ENCODE assay signal across 7 mouse cellular contexts in genomic region chr14:51172095-51172865, GRCm38 (mm10). TPM values are rescaled to one million over a fixed set of nuclear protein-coding genes. Genes with fewer than 3 reads are reported as not detected.
A peak's percentile ranks its signal among the peaks of the same experiment; 100 is the strongest.
DNase-seq lines count a peak whose midpoint lies in the region; ATAC-seq lines count a peak whose summit lies in the region.
"Not testable (repeated sequence)": the region's sequence is repeated elsewhere in the genome, so short reads cannot be mapped to it uniquely, and the experiment has no call there.

No protein-coding gene starts in this region.

- H3K9ac ChIP-seq in intestine, embryonic 15.5 days = not testable (repeated sequence)

- not testable (repeated sequence) for H3K4me1 ChIP-seq in intestine, embryonic 15.5 days (replicated peaks)

- WGBS in intestine, embryonic 15.5 days = 36% methylated on average over 9 of the region's 9 CpGs

- peak; percentile 51 for DNase-seq in adrenal gland, postnatal 10 days
- DNase-seq in embryo, embryonic 10.5 days (ENCODE audit: low spot score) = peak; percentile 77
- DNase-seq in left cerebral cortex, postnatal 10 days (ENCODE audit: extremely low spot score in 1 of 2, low spot score in 2 of 2) = peak; percentile 1 to 26
- DNase-seq in right cerebral cortex, adult 2 months (ENCODE audit: low spot score in 2 of 2) = peak; percentile 15 to 26

- not testable (repeated sequence) for H3K4me2 ChIP-seq in intestine, embryonic 15.5 days (replicated peaks)

- not testable (repeated sequence) for H3K27me3 ChIP-seq in intestine, embryonic 15.5 days (replicated peaks)

- H3K36me3 ChIP-seq in intestine, embryonic 15.5 days = not testable (repeated sequence)

- peak; percentile 68 for ATAC-seq in granulocyte monocyte progenitor cell, adult 5-6 weeks (replicated peaks; ENCODE audit: poor library complexity, severe bottlenecking)
- ATAC-seq in intestine, embryonic 15.5 days = peak; percentile 50; the same call in 1 of the 2 replicates
- ATAC-seq in megakaryocyte, adult 5-6 weeks (ENCODE audit: poor library complexity, severe bottlenecking) = peak; percentile 68

- intact Hi-C loops in left cerebral cortex, postnatal 10 days (cut with DNase I) = loop anchor here (5.0 kb wide), 1 partner anchor 70 kb away; no protein-coding TSS in a partner anchor

- H3K9me3 ChIP-seq in intestine, embryonic 15.5 days = not testable (repeated sequence)

- H3K27ac ChIP-seq in intestine, embryonic 15.5 days = not testable (repeated sequence)

- not testable (repeated sequence) for H3K4me3 ChIP-seq in intestine, embryonic 15.5 days (replicated peaks)

RNA-seq across cellular contexts. Expression of gene Rnase2b, which starts 10.2 kb away (rescaled TPM):
- not detected for total RNA-seq in adrenal gland, postnatal 10 days (2021)
- not detected in 2 replicates for total RNA-seq in granulocyte monocyte progenitor cell, adult 5-6 weeks (2014; fragmentation: Nextera tagmentation)
- not detected in 2 replicates for total RNA-seq in granulocyte monocyte progenitor cell, adult 5-6 weeks (2017)
- not detected in 2 replicates for polyA plus RNA-seq in intestine, embryonic 15.5 days (2015; fragmentation: Nextera tagmentation; extraction: Ambion mirVana)
- not detected for total RNA-seq in left cerebral cortex, postnatal 10 days (2021)
- 7.5 and 8.9 TPM in 2 replicates for total RNA-seq in megakaryocyte, adult 5-6 weeks (2015)
- total RNA-seq in megakaryocyte, adult 5-6 weeks (2017) = 0.92 and 4.3 TPM in 2 replicates

RNA-seq across cellular contexts. Expression of gene Rnase1, which starts 25.7 kb away (rescaled TPM):
- total RNA-seq in adrenal gland, postnatal 10 days (2021) = not detected
- not detected in 2 replicates for total RNA-seq in granulocyte monocyte progenitor cell, adult 5-6 weeks (2014; fragmentation: Nextera tagmentation)
- not detected in 2 replicates for total RNA-seq in granulocyte monocyte progenitor cell, adult 5-6 weeks (2017)
- polyA plus RNA-seq in intestine, embryonic 15.5 days (2015; fragmentation: Nextera tagmentation; extraction: Ambion mirVana) = 27.9 and 88.1 TPM in 2 replicates
- total RNA-seq in left cerebral cortex, postnatal 10 days (2021) = not detected
- total RNA-seq in megakaryocyte, adult 5-6 weeks (2015) = not detected in 2 replicates
- total RNA-seq in megakaryocyte, adult 5-6 weeks (2017) = not detected in 2 replicates

RNA-seq across cellular contexts. Expression of gene Ang2, which starts 26.7 kb away (rescaled TPM):
- not detected for total RNA-seq in adrenal gland, postnatal 10 days (2021)
- not detected in 2 replicates for total RNA-seq in granulocyte monocyte progenitor cell, adult 5-6 weeks (2014; fragmentation: Nextera tagmentation)
- total RNA-seq in granulocyte monocyte progenitor cell, adult 5-6 weeks (2017) = not detected in 2 replicates
- polyA plus RNA-seq in intestine, embryonic 15.5 days (2015; fragmentation: Nextera tagmentation; extraction: Ambion mirVana) = not detected in 2 replicates
- not detected for total RNA-seq in left cerebral cortex, postnatal 10 days (2021)
- total RNA-seq in megakaryocyte, adult 5-6 weeks (2015) = not detected in 2 replicates
- total RNA-seq in megakaryocyte, adult 5-6 weeks (2017) = not detected in 2 replicates

RNA-seq across cellular contexts. Expression of gene Ear14, which starts 30.9 kb away (rescaled TPM):
- total RNA-seq in adrenal gland, postnatal 10 days (2021) = not detected
- total RNA-seq in granulocyte monocyte progenitor cell, adult 5-6 weeks (2014; fragmentation: Nextera tagmentation) = not detected in 2 replicates
- total RNA-seq in granulocyte monocyte progenitor cell, adult 5-6 weeks (2017) = not detected in 2 replicates
- not detected in 2 replicates for polyA plus RNA-seq in intestine, embryonic 15.5 days (2015; fragmentation: Nextera tagmentation; extraction: Ambion mirVana)
- not detected for total RNA-seq in left cerebral cortex, postnatal 10 days (2021)
- not detected in 2 replicates for total RNA-seq in megakaryocyte, adult 5-6 weeks (2015)
- not detected in 2 replicates for total RNA-seq in megakaryocyte, adult 5-6 weeks (2017)

RNA-seq across cellular contexts. Expression of gene Rnase6, which starts 48.6 kb away (rescaled TPM):
- total RNA-seq in adrenal gland, postnatal 10 days (2021) = 1 to 10 TPM; 1.6 to 2.0 TPM
- total RNA-seq in granulocyte monocyte progenitor cell, adult 5-6 weeks (2014; fragmentation: Nextera tagmentation) = 1.2 and 6.1 TPM in 2 replicates
- total RNA-seq in granulocyte monocyte progenitor cell, adult 5-6 weeks (2017) = 8.2 and 10.0 TPM in 2 replicates
- 1.3 and 2.0 TPM in 2 replicates for polyA plus RNA-seq in intestine, embryonic 15.5 days (2015; fragmentation: Nextera tagmentation; extraction: Ambion mirVana)
- not detected for total RNA-seq in left cerebral cortex, postnatal 10 days (2021)
- total RNA-seq in megakaryocyte, adult 5-6 weeks (2015) = 288 and 294 TPM in 2 replicates
- total RNA-seq in megakaryocyte, adult 5-6 weeks (2017) = 303 and 351 TPM in 2 replicates

Comparison
In these comparisons a context has a peak if more than half of its experiments do, and no peak if none do; other contexts are left out.
1. DNase-seq: peak in every context shown above with its lines; median percentile 77 in embryo, embryonic 10.5 days; 51 in adrenal gland, postnatal 10 days; 20 in right cerebral cortex, adult 2 months; 14 in left cerebral cortex, postnatal 10 days.